Mouse (Mus musculus) kidney, postnatal 36 days (tissue): ENCODE results near the gene Acpp.
"Not testable (repeated sequence)": the region's sequence is repeated elsewhere in the genome, so short reads cannot be mapped to it uniquely, and the experiment has no call there.

Experiments
- DNase-seq, 2 experiments: peaks; one replicate each; pipeline ENCODE4 v3.0.0; 2021 to 2022; ENCODE audit warnings: mixed read lengths in 2 of 2

The Acpp gene

GRCm38 (mm10) chr9:104337183-104337931 lies at the start of gene Acpp:
Gene Acpp (minus strand): TSS chr9:104337748.
- DNase-seq: peak; percentile 71 to 76

- no peak for DNase-seq
These were observed 45.1 kb upstream of the Acpp start for GRCm38 (mm10) chr9:104382571-104383170.

- DNase-seq: peak; percentile 7 to 52
These were observed 42.1 kb upstream of the Acpp start for GRCm38 (mm10) chr9:104379532-104380162.

GRCm38 (mm10) chr9:104375573-104375972 lies 38.0 kb upstream of the Acpp start:
- no peak for DNase-seq

GRCm38 (mm10) chr9:104373253-104373652 lies 35.7 kb upstream of the Acpp start:
- peak; percentile 61 to 82 for DNase-seq

GRCm38 (mm10) chr9:104366983-104367382 lies 29.4 kb upstream of the Acpp start:
- DNase-seq: no peak

- DNase-seq: not testable (repeated sequence)
These were observed 24.4 kb upstream of the Acpp start for GRCm38 (mm10) chr9:104361951-104362350.

GRCm38 (mm10) chr9:104361073-104361891 lies 23.7 kb upstream of the Acpp start:
- DNase-seq: peak; percentile 27 to 41

- DNase-seq: peak; percentile 14 to 20
These were observed 22.8 kb upstream of the Acpp start for GRCm38 (mm10) chr9:104360389-104360788.

GRCm38 (mm10) chr9:104355521-104356270 lies 18.1 kb upstream of the Acpp start:
- peak; percentile 55 to 68 for DNase-seq

GRCm38 (mm10) chr9:104344136-104344535 lies 6.6 kb upstream of the Acpp start:
- DNase-seq: no peak

- no peak for DNase-seq
These were observed 1.9 kb upstream of the Acpp start for GRCm38 (mm10) chr9:104339483-104339882.

GRCm38 (mm10) chr9:104338489-104339427 lies 1.2 kb upstream of the Acpp start:
- DNase-seq: no peak

- DNase-seq: no peak
These were observed 6.2 kb downstream of the Acpp start for GRCm38 (mm10) chr9:104331301-104331700.

- no peak for DNase-seq
These were observed 8.9 kb downstream of the Acpp start for GRCm38 (mm10) chr9:104328655-104329054.

- no peak for DNase-seq
These were observed 16.0 kb downstream of the Acpp start for GRCm38 (mm10) chr9:104321519-104321918.

- DNase-seq: no peak
These were observed 21.2 kb downstream of the Acpp start for GRCm38 (mm10) chr9:104316351-104316750.

- DNase-seq: peak; percentile 49 to 76
These were observed 22.0 kb downstream of the Acpp start for GRCm38 (mm10) chr9:104315499-104315898.

- peak; percentile 74 to 89 for DNase-seq
These were observed 30.8 kb downstream of the Acpp start for GRCm38 (mm10) chr9:104306734-104307133.

GRCm38 (mm10) chr9:104305333-104306111 lies 32.0 kb downstream of the Acpp start:
- DNase-seq: peak; percentile 46 to 49
